Mouse (Mus musculus) cerebellum, adult (tissue): ENCODE data around the gene Cldn15.

Source experiments
- ATAC-seq: cut with Nextera tagmentation; 2 replicates; pipeline ENCODE4 v1.9.2; 2017; ENCODE audit warnings: mild to moderate bottlenecking, moderate library complexity, mixed read lengths; ENCODE audit not compliant: insufficient number of reproducible peaks, low FRiP score, low TSS enrichment

The Cldn15 gene

DNA sequence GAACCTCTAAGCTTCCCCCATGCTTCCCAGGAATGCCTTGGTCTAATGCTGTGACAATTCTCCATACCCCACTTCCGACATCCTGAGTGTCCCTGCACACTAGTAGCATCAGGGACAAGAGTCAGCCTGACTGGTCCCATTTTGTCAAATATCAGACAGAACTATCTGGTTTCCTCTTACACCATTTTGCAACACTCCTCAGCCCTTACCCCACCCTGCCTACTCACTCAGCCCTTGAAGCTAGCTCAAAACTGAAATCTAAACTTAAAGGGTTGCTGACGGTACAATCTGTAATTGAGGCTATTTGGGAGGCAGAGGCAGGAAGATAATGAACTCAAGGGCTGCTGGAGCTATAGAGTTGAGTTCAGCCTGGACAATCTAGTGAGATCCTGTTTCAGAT, 13.3 kb downstream of the Cldn15 start:
- ATAC-seq, result no peak

GRCm38 (mm10) chr5:136980974-136981373, 14.6 kb downstream of the Cldn15 start:
- ATAC-seq, result no peak

GRCm38 (mm10) chr5:136982338-136982930, 16.0 kb downstream of the Cldn15 start:
- ATAC-seq, result peak; percentile 54; the same call in 1 of the 2 replicates

- no peak for ATAC-seq
Measured at GRCm38 (mm10) chr5:136984828-136985227, 18.4 kb downstream of the Cldn15 start.

DNA sequence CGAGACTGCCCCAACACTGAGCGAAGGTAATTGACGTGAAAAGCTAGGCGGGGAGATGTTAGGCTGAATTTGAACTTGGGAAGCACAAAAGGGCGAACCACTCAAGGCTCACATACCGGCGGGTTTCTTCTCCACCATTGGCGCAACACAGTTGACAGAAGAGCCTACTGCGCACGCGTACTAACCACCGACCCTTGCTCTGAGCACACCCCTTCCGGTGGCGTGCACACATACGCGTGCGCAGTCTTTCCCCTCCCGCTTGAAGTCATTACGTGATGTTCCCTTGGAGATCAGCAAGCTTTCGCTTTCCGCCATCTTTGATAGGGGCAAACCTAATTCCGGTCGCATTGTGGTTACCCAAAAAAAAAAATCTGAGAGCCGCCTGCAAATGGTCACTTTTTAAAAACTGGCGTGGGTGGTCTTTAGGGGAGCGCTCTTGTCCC, 20.3 kb downstream of the Cldn15 start, which contains the start of gene Plod3:
Plod3 (plus strand) TSS at position 325 of the 443 bp plus-strand sequence.
- peak; percentile 90 for ATAC-seq

DNA sequence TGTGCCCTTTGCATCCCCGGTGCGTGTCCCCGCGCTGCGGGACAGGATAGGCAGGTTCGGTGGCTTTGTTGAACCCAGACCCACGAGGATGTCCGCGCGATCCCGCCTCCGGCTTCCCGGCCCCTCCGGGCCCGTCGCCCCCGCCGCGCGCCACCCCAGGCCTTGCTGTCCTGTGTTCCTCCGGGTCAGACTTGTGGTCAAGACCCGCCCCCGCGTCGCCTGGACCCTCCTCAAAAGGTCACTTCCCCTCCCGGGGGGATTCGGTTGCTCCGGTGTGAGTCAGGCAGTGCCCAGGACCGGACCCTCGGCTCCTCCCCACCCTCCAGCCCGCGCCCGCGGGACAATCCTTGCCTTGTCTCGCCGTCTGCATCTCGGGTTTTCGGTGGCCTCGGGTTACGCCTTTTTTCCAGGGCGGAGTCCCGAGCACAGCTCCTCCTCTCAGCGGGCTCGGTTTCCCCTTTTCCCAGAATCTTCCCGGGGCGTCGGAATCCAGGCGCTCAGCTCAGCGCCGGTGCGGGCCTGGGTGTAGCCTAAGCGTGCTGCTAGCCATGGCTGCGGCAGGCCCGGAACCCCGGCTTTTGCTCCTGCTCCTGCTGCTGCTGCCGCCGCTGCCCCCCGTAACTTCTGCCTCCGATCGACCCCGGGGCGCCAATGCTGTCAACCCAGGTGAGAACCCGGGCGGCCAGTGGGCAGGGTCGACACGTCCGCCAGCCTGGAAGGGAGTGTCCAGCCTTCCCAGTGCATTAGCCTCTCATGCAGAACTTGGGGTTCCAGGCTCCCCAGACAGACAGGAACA, 20.9 kb downstream of the Cldn15 start:
- ATAC-seq, result peak; percentile 46

- ATAC-seq, result no peak
Measured at GRCm38 (mm10) chr5:136987934-136988271, 21.5 kb downstream of the Cldn15 start, which contains the start of gene Znhit1. Znhit1 (minus strand) TSS chr5:136988021.

DNA sequence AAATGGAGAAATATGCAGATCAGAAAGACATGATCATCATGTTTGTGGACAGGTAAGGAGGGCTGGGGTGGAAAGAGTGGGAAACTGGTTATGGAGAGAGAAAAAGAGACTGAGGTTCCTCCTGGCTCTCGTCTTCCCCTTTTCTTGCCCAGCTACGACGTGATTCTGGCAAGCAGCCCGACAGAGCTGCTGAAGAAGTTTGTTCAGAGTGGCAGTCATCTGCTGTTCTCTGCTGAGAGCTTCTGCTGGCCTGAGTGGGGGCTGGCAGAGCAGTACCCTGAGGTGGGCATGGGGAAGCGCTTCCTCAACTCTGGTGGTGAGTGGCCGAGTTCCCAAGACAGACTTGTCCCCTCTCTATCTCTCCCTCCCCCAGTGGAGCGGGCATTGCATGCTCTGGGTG, 22.0 kb downstream of the Cldn15 start:
- ATAC-seq, result no peak

- no peak for ATAC-seq
Measured at GRCm38 (mm10) chr5:136989801-136990200, 23.4 kb downstream of the Cldn15 start.

GRCm38 (mm10) chr5:136999449-136999848, 33.0 kb downstream of the Cldn15 start:
- no peak for ATAC-seq

DNA sequence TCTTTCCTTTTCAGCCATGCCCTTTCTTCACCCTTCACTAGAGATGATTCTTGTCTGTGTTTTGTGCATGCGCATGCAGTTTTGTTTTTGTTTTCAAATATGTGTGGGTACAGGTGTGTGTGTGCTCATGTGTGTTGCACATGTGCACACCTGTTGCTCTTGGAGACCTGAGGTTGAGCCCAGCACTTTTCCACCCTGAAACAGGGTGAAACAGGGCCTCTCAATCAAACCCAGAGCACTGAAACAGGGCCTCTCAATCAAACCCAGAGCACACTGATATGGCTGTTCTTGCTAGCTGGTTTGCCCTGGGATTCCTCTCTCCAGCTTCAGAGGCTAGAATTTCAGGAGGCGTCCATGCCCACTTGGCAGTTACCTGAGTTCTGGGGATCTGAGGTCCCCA, 34.2 kb downstream of the Cldn15 start:
- no peak for ATAC-seq

GRCm38 (mm10) chr5:137007276-137007675, 40.9 kb downstream of the Cldn15 start:
- no peak for ATAC-seq

DNA sequence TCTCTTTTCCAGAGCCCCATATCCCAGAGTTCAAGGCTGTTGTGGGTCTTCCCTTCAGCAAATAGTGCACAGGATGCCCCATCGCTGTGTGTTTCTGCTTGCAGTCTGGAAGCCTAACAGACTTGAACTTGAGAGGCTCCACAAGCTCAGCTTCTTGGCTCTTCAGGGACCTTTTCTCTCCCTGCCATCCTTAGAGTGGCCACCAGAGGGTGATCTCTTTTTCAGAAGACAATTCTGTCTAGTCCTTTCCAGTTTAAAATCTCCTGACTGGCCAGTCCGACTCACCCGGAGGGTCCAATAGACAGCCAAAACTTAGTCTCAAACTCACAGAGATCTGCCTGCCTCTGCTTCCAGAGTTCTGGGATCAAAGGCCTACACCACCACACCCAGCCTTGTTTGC, 43.6 kb downstream of the Cldn15 start:
- ATAC-seq, result no peak

DNA sequence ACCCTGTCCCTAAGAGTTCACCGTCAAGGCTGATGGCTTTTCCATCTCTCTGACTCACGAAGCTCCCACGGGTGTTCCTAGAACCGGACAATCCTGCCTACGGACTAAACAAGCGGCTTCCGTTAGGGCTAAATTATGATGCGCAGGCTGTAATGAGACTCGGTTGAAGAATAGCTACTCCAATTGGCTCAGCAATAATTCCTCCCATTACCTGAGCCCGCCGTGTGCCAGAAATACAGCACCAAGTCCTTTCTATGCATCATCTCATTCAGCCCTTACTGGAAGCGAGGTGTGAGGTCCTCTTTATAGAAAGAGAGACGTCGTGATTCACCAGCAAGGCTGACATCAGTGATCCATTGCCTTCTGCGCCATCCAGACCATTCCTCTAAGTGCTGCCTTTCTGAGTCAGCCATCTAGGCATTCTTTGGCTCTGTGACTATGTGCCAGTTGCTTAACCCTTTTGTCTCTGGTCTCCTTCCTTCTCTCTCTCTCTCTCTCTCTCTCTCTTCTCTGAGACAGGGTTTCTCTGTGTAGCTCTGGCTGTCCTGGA, 46.1 kb downstream of the Cldn15 start:
- ATAC-seq, result no peak

GRCm38 (mm10) chr5:137015913-137016312, 49.5 kb downstream of the Cldn15 start:
- ATAC-seq, result no peak

DNA sequence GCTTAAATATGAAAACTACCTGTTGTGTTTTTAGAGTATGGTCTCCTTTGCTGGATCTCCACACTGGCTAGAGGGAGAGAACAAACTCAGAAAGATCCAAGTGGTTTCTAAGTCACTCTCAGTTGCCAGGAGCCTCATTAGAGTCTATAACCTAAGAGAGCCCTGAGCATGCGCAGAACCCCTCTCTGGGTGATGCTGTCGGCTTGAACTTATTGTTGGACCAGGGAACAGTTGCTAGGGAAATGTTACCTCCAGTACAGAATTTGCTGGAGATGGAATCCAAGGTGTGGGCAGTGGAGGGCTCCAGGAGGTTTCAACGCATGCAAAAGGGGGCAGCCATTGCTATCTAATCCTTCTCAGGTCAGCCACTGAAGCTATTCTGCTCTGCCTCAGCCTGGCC, 57.9 kb downstream of the Cldn15 start:
- ATAC-seq, result no peak

DNA sequence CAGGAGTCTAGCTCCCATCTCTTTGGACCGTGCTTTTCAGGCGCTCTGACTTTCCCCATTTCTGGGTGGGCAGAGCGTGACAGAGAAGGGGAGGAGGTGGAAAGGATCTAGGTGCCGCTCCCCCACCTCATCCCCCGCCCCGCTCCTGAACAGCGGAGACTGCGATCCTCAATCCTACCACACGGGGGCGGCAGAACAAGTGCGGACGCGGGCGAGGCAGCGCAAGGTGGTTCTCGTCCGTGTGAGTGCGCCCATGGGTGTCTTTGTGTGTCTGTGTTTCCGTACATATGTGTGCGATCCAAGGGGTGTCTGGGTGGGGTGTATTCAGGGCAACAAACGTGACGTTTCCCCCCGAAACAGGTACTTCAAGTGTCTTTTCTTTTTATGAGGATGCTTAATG, 58.7 kb downstream of the Cldn15 start:
- peak; percentile 49; the same call in 1 of the 2 replicates for ATAC-seq
